Mouse (Mus musculus): ENCODE results near the gene Fxn.

GRCm38 (mm10) chr19:24268531-24268930 lies 11.9 kb downstream of the Fxn start:
- TF ChIP-seq POLR2A (IDR thresholded peaks at IDR 0.05; ENCODE audit: low read depth, low read length) (no peak), CTCF (conservative IDR thresholded peaks at IDR 0.05; ENCODE audit: insufficient read depth, insufficient read length, low read depth, low read length) (no peak)

All from kidney, adult 2 months (tissue).